Mouse (Mus musculus): ENCODE measurements around the gene Gm21976. TPM values are rescaled to one million over a fixed set of nuclear protein-coding genes. Genes with fewer than 3 reads are reported as not detected.

Gene Gm21976
- polyA plus RNA-seq, 1 experiment = not detected

DNA sequence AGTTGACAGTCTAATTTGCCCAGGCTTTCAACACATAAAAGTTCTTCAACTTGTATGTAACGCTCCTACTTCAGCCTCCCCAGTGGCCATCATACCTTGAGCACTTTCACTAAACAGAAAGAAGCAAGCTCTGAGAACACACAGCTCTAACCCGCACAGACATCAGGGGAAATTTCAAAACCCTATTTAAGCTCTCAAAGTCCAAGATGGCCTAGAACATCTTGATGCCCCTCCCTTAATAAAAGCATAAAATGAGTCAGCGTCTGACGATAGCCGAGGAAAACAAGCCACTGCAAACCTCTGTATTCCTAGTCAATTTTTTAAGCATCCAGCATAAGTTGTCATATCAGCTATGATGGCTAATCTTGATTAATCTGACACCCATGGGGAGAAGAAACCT is 31.9 kb downstream of the Gm21976 start:
- Histone ChIP-seq H3ac (ENCODE audit: control insufficient read depth, insufficient read length) (no peak overlapping the region), H3K27me3 (ENCODE audit: control insufficient read depth, insufficient read depth, insufficient read length) (no peaks in the 10 kb centered on the region), H3K36me3 (ENCODE audit: control insufficient read depth, insufficient read depth) (peaks cover 71% of the 10 kb centered on the region), H3K4me2 (ENCODE audit: low read depth) (no peak overlapping the region), H3K4me3 (no peak overlapping the region), H3K79me2 (ENCODE audit: control insufficient read depth, insufficient read depth) (peaks cover 65% of the 10 kb centered on the region)
- TF ChIP-seq MYOD1 (IDR thresholded peaks at IDR 0.05; ENCODE audit: control insufficient read depth in 1 of 3, insufficient read length in 2 of 3, low read depth in 2 of 3) (no peak), MYOG (IDR thresholded peaks at IDR 0.05; ENCODE audit: control insufficient read depth in 1 of 3, insufficient read depth in 1 of 3, insufficient read length in 2 of 3, low read depth in 2 of 3) (no peak), POLR2AphosphoS2 (IDR thresholded peaks at IDR 0.05; ENCODE audit: insufficient read length, low read depth) (no peak)

DNA sequence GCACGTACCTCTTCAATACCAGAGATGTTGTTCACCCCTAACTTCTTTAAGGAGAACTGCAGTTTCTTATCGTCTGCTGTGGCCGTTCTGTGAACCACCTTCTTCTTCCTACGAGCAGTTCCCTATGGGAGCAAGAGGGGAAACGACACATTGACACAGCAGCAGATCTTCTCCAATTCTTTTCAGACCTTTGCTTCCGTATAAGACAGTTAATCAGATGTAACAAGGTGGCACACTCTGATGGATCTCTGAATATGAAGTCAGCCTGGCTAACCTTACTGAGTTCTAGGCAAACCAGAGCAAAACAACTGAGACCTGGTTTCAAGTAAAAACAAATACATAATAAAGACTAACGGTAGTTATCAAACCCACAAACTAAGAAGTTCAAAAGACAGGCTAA is 33.9 kb downstream of the Gm21976 start:
- no peak overlapping the region for H3ac ChIP-seq (ENCODE audit: control insufficient read depth, insufficient read length)
- H3K4me2 ChIP-seq (ENCODE audit: low read depth) = peak overlapping the region; percentile 91
- H3K79me2 ChIP-seq (ENCODE audit: control insufficient read depth, insufficient read depth) = peaks cover 65% of the 10 kb centered on the region
- H3K4me3 ChIP-seq = no peak overlapping the region
- peaks cover 62% of the 10 kb centered on the region for H3K36me3 ChIP-seq (ENCODE audit: control insufficient read depth, insufficient read depth)
- no peaks in the 10 kb centered on the region for H3K27me3 ChIP-seq (ENCODE audit: control insufficient read depth, insufficient read depth, insufficient read length)
- TF ChIP-seq POLR2AphosphoS2 (IDR thresholded peaks at IDR 0.05; ENCODE audit: insufficient read length, low read depth) = no peak
- TF ChIP-seq USF1 (IDR thresholded peaks at IDR 0.05; ENCODE audit: low read depth) = no peak
- no peak for TF ChIP-seq MYOG (IDR thresholded peaks at IDR 0.05; ENCODE audit: control insufficient read depth in 1 of 3, insufficient read depth in 1 of 3, insufficient read length in 2 of 3, low read depth in 2 of 3)
- no peak for TF ChIP-seq E2F4 (IDR thresholded peaks at IDR 0.05; ENCODE audit: insufficient read depth)
- no peak for TF ChIP-seq MAX (IDR thresholded peaks at IDR 0.05; ENCODE audit: low read depth)
- no peak for TF ChIP-seq SRF (IDR thresholded peaks at IDR 0.05; ENCODE audit: control insufficient read depth, insufficient read length, low read depth)
- no peak for TF ChIP-seq POLR2A (IDR thresholded peaks at IDR 0.05; ENCODE audit: insufficient read length, low read depth)
- no peak for TF ChIP-seq REST (IDR thresholded peaks at IDR 0.05; ENCODE audit: insufficient read depth, insufficient read length)
- no peak for TF ChIP-seq MYOD1 (IDR thresholded peaks at IDR 0.05; ENCODE audit: control insufficient read depth in 1 of 3, insufficient read length in 2 of 3, low read depth in 2 of 3)
- no peak for TF ChIP-seq TCF3 (IDR thresholded peaks at IDR 0.05; ENCODE audit: insufficient read length, low read depth)
- TF ChIP-seq CEBPB (IDR thresholded peaks at IDR 0.05; ENCODE audit: insufficient read depth, poor library complexity, severe bottlenecking) = no peak
- TF ChIP-seq TCF12 (IDR thresholded peaks at IDR 0.05; ENCODE audit: insufficient read depth, poor library complexity, severe bottlenecking) = no peak

DNA sequence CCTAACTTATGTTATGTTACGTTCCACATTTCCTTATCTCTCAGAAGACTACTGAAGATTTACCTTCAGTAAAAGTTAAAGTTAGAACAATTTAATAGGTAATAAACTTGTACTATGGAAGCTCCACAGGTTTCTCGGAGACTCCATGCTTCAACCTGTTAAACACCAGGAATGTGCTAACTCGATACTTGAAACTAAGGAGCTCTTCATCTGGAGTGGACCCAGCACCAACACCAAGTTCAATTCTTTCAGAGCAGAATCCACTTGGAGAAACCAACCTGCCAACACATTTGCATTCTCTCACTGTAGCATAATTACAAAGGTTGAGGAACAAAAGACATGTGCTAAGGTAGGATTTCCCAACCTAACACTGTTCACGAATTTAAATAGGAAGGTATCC is 35.4 kb downstream of the Gm21976 start:
- Histone ChIP-seq H3K79me2 (ENCODE audit: control insufficient read depth, insufficient read depth) (peaks cover 64% of the 10 kb centered on the region), H3K4me3 (peak overlapping the region; percentile 78), H3K4me2 (ENCODE audit: low read depth) (peak overlapping the region; percentile 91), H3K27me3 (ENCODE audit: control insufficient read depth, insufficient read depth, insufficient read length) (no peaks in the 10 kb centered on the region), H3K36me3 (ENCODE audit: control insufficient read depth, insufficient read depth) (peaks cover 49% of the 10 kb centered on the region), H3ac (ENCODE audit: control insufficient read depth, insufficient read length) (no peak overlapping the region)
- TF ChIP-seq TCF12 (IDR thresholded peaks at IDR 0.05; ENCODE audit: insufficient read depth, poor library complexity, severe bottlenecking) = no peak
- no peak for TF ChIP-seq CEBPB (IDR thresholded peaks at IDR 0.05; ENCODE audit: insufficient read depth, poor library complexity, severe bottlenecking)
- no peak for TF ChIP-seq POLR2A (IDR thresholded peaks at IDR 0.05; ENCODE audit: insufficient read length, low read depth)
- TF ChIP-seq TCF3 (IDR thresholded peaks at IDR 0.05; ENCODE audit: insufficient read length, low read depth) = no peak
- TF ChIP-seq REST (IDR thresholded peaks at IDR 0.05; ENCODE audit: insufficient read depth, insufficient read length) = no peak
- TF ChIP-seq E2F4 (IDR thresholded peaks at IDR 0.05; ENCODE audit: insufficient read depth) = no peak
- no peak for TF ChIP-seq MAX (IDR thresholded peaks at IDR 0.05; ENCODE audit: low read depth)
- TF ChIP-seq MYOD1 (IDR thresholded peaks at IDR 0.05; ENCODE audit: control insufficient read depth in 1 of 3, insufficient read length in 2 of 3, low read depth in 2 of 3) = no peak
- no peak for TF ChIP-seq USF1 (IDR thresholded peaks at IDR 0.05; ENCODE audit: low read depth)
- TF ChIP-seq SRF (IDR thresholded peaks at IDR 0.05; ENCODE audit: control insufficient read depth, insufficient read length, low read depth) = no peak
- no peak for TF ChIP-seq MYOG (IDR thresholded peaks at IDR 0.05; ENCODE audit: control insufficient read depth in 1 of 3, insufficient read depth in 1 of 3, insufficient read length in 2 of 3, low read depth in 2 of 3)
- no peak for TF ChIP-seq POLR2AphosphoS2 (IDR thresholded peaks at IDR 0.05; ENCODE audit: insufficient read length, low read depth)

DNA sequence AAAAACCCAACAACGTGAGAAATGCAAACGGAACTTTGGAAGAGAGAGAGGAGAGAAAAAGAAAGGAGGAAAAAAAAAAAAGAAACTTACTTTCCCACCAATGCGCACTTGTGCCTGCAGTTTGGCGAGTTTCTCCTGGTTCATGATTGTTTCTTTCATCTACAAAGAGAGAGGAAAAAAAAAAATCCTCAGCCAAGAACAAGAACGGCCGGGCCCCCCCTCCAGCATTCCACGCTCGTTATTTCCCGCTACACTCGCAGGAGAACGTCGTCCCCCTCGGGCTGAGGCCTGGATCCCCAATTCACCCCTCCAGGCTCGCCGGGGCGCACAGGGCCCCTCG is 36.4 kb downstream of the Gm21976 start:
- TF ChIP-seq SRF (IDR thresholded peaks at IDR 0.05; ENCODE audit: control insufficient read depth, insufficient read length, low read depth) = no peak
- TF ChIP-seq MAX (IDR thresholded peaks at IDR 0.05; ENCODE audit: low read depth) = no peak
- no peak for TF ChIP-seq MYOG (IDR thresholded peaks at IDR 0.05; ENCODE audit: control insufficient read depth in 1 of 3, insufficient read depth in 1 of 3, insufficient read length in 2 of 3, low read depth in 2 of 3)
- TF ChIP-seq E2F4 (IDR thresholded peaks at IDR 0.05; ENCODE audit: insufficient read depth) = no peak
- TF ChIP-seq CEBPB (IDR thresholded peaks at IDR 0.05; ENCODE audit: insufficient read depth, poor library complexity, severe bottlenecking) = no peak
- TF ChIP-seq TCF12 (IDR thresholded peaks at IDR 0.05; ENCODE audit: insufficient read depth, poor library complexity, severe bottlenecking) = no peak
- no peak for TF ChIP-seq MYOD1 (IDR thresholded peaks at IDR 0.05; ENCODE audit: control insufficient read depth in 1 of 3, insufficient read length in 2 of 3, low read depth in 2 of 3)
- no peak for TF ChIP-seq TCF3 (IDR thresholded peaks at IDR 0.05; ENCODE audit: insufficient read length, low read depth)
- no peak for TF ChIP-seq POLR2A (IDR thresholded peaks at IDR 0.05; ENCODE audit: insufficient read length, low read depth)
- no peak for TF ChIP-seq USF1 (IDR thresholded peaks at IDR 0.05; ENCODE audit: low read depth)
- TF ChIP-seq POLR2AphosphoS2 (IDR thresholded peaks at IDR 0.05; ENCODE audit: insufficient read length, low read depth) = no peak
- TF ChIP-seq REST (IDR thresholded peaks at IDR 0.05; ENCODE audit: insufficient read depth, insufficient read length) = no peak
- peaks cover 54% of the 10 kb centered on the region for H3K79me2 ChIP-seq (ENCODE audit: control insufficient read depth, insufficient read depth)

More for the DNA sequence above, 36.4 kb downstream of the Gm21976 start:
- peak overlapping the region; percentile 78 for H3K4me3 ChIP-seq
- peak overlapping the region; percentile 91 for H3K4me2 ChIP-seq (ENCODE audit: low read depth)
- H3K27me3 ChIP-seq (ENCODE audit: control insufficient read depth, insufficient read depth, insufficient read length) = no peaks in the 10 kb centered on the region
- H3ac ChIP-seq (ENCODE audit: control insufficient read depth, insufficient read length) = peak overlapping the region; percentile 100
- peaks cover 39% of the 10 kb centered on the region for H3K36me3 ChIP-seq (ENCODE audit: control insufficient read depth, insufficient read depth)
